Mouse (Mus musculus): ENCODE measurements around the gene Iqch. TPM values are rescaled to one million over a fixed set of nuclear protein-coding genes. Genes with fewer than 3 reads are reported as not detected.
A peak's percentile ranks its signal among the peaks of the same experiment; 100 is the strongest.

The Iqch gene
- total RNA-seq (2021): under 1 TPM in 1 of 2 experiments, not detected in 1; 0.10 TPM
- long read RNA-seq, experiment 1: 0 reads
- long read RNA-seq, experiment 2, partial matches to known transcripts: 0 of 3 reads
- long read RNA-seq, experiment 2, other reads (novel, unspliced or antisense): 3 of 3 reads

DNA sequence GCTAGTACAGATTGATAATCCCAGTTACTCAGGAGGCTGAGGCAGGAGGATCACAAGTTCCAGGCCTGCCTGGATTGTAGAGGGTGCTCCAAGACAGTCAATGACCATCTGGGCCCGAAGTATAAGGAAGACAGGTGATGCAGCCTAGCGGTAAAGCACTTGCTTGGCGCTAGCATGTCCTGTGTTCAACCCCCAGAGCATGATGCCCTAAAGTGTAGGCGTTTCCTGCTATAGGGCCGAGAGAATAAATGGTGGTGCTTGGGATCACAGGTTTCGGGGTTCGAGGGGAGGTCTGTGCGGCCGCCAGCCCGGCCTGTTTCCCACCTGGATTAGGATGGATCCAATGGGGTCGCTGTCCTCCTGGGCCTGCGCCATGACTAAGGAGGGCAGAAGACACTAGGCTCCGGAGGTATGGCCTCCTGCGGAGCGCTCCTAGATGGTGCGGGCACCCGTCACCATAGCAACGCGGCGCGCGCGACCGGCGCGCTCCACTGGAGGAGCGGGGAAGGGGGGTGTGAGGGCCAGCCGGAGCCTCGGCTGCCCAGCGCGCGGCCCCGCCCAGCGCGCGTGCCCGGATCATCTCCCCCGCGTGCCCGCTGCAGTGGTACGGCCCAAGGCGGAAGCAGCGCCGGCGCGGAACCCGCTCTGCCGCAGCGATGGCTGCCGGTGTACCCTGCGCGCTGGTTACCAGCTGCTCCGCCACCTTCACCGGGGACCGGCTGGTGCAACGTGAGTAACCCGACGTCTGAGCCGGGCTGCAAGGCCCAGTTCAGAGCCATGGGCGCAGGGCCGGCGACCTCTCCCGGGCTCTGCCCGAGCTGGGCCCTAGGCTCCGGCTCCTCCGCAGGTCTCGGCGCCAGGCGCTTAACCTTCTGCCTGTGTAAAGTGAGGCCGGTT is at the start of gene Iqch, which contains the start of gene Aagab:
TSS of gene Iqch (minus strand) at position 451 of the 897 bp plus-strand sequence.
TSS of gene Aagab (plus strand) at position 618 of the 897 bp plus-strand sequence.
- peak; percentile 97 to 99 for DNase-seq (ENCODE audit: low spot score in 2 of 2)
- peak within 1 kb of the TSS; percentile 100 for H3K4me3 ChIP-seq
- peak; percentile 20 for TF ChIP-seq CTCF (conservative IDR thresholded peaks at IDR 0.05)
- peak within 1 kb of the TSS; percentile 96 for H3K27ac ChIP-seq

GRCm38 (mm10) chr9:63651594-63651993 is 49.3 kb upstream of the Iqch start:
- peak overlapping the region; percentile 81 for H3K27ac ChIP-seq
- H3K4me3 ChIP-seq: no peak overlapping the region
- no peak for TF ChIP-seq CTCF (conservative IDR thresholded peaks at IDR 0.05)
- no peak for DNase-seq (ENCODE audit: low spot score in 2 of 2)

DNA sequence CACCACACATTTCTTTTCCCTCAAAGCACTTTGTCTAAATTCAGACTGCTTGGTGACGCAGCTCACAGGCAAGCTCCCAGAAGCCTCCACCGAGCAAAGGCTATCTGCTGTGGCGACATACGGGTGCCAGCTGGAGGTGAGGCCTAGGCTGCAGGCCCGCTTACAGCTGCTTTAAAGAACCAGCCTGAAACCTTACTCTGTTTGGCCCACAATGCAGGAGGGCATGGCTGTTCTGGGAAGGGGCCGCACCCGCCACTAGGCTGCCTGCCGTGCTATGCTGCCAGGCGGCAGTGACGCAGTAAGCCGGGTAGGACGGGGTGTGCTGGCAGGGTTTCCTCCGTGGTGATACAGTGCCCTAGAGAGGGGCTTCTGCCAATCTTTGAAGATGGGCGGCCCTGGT is 48.6 kb upstream of the Iqch start:
- TF ChIP-seq CTCF (conservative IDR thresholded peaks at IDR 0.05): no peak; the same call in 1 of the 2 replicates
- peak; percentile 32 to 42 for DNase-seq (ENCODE audit: low spot score in 2 of 2)
- peak overlapping the region; percentile 81 for H3K27ac ChIP-seq

DNA sequence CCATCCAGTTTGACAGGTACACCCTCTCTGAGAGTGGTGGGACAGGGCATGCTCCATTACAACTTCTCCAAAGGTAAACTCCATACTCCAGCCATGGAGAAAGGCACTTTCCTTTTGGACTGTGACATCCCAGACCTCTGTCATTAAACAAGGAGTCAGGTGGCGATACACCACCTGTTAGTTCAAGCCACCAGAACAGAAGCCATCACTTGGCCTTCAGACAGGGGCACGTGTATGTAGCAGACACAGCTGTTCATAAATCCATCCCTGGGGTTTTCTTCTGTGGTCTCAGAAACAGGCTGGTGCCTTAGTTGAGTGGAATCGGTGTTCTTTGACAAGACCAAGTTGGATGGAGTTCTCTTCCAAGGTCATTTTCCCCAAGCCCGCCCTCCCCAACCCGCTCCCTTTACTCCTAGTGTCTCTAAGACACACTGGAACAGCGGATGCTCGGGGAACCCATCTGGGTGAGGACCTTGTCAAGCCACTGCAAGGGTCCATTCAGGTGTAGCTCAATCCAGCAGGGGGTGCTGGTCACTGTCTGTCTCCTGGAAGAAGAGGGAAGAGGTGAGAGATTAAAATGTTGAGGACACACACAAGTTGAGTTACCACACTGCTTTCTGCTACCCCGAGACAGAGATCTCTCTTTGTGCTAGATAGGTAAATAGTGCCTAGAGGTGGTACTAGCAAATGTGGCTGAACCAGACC is 47.7 kb upstream of the Iqch start:
- Histone ChIP-seq H3K27ac (peak overlapping the region; percentile 81), H3K4me3 (no peak overlapping the region)
- no peak for DNase-seq (ENCODE audit: low spot score in 2 of 2)
- TF ChIP-seq CTCF (conservative IDR thresholded peaks at IDR 0.05): peak; percentile 67

More for the DNA sequence above, 48.6 kb upstream of the Iqch start:
- H3K4me3 ChIP-seq: no peak overlapping the region

GRCm38 (mm10) chr9:63648520-63648918 is 46.2 kb upstream of the Iqch start:
- no peak for DNase-seq (ENCODE audit: low spot score in 2 of 2)
- peak; percentile 31 for TF ChIP-seq CTCF (conservative IDR thresholded peaks at IDR 0.05)
- H3K27ac ChIP-seq: peak overlapping the region; percentile 81

GRCm38 (mm10) chr9:63647581-63648519 is 45.6 kb upstream of the Iqch start:
- no peak for DNase-seq (ENCODE audit: low spot score in 2 of 2)
- H3K27ac ChIP-seq: peak overlapping the region; percentile 81
- no peak; the same call in 1 of the 2 replicates for TF ChIP-seq CTCF (conservative IDR thresholded peaks at IDR 0.05)
- no peak overlapping the region for H3K4me3 ChIP-seq

More at GRCm38 (mm10) chr9:63648520-63648918, 46.2 kb upstream of the Iqch start:
- H3K4me3 ChIP-seq: no peak overlapping the region

DNA sequence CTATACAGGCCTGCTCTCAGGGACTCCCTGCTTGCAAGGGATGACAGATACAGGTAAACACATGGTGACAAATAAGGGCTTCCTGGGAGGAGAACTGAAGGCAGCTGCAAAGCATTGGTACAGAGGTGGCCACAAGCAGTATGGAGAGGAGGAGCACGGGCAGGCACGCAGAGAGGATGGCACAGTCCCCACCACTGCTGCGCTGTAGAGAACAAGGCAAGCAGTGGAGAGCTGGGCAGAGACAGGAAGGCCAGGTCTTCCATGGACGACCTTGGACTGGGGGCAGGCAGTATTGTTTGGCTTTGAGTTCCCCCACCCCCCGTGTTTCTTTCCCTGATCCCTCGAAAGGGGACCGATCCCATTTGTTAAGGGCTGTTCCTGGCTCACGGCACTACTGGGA is 42.8 kb upstream of the Iqch start:
- no peak overlapping the region for H3K4me3 ChIP-seq
- no peak for TF ChIP-seq CTCF (conservative IDR thresholded peaks at IDR 0.05)
- DNase-seq (ENCODE audit: low spot score in 2 of 2): no peak
- peak overlapping the region; percentile 39 for H3K27ac ChIP-seq

DNA sequence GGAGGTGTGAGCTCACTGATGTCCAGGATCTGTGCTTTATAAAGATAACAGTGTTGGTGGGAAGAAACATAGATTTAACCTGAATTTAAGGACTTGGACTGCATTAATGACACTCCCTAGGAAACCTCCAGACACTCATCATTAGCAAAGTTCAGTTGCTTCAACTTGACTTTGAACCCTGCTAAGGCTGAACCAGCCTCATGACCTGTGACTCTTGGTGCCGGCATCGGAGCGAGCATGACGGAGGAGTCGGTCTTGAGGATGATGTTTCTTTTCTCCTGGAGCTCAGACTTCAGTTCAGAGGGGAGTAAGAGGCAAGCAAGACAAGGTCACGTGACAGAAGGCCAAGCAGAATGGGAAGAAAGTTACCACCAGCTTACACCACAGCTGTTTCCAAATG is 41.7 kb upstream of the Iqch start:
- no peak for TF ChIP-seq CTCF (conservative IDR thresholded peaks at IDR 0.05)
- Histone ChIP-seq H3K4me3 (no peak overlapping the region), H3K27ac (no peak overlapping the region)
- no peak for DNase-seq (ENCODE audit: low spot score in 2 of 2)

GRCm38 (mm10) chr9:63641983-63642646 is 39.8 kb upstream of the Iqch start:
- Histone ChIP-seq H3K4me3 (no peak overlapping the region), H3K27ac (peak overlapping the region; percentile 86)
- TF ChIP-seq CTCF (conservative IDR thresholded peaks at IDR 0.05): no peak
- peak in 1 of 2 experiments; percentile 46 for DNase-seq (ENCODE audit: low spot score in 2 of 2)

GRCm38 (mm10) chr9:63636113-63636512 is 33.8 kb upstream of the Iqch start:
- peak overlapping the region; percentile 39; the same call in 1 of the 2 replicates for H3K27ac ChIP-seq
- DNase-seq (ENCODE audit: low spot score in 2 of 2): no peak
- TF ChIP-seq CTCF (conservative IDR thresholded peaks at IDR 0.05): no peak
- no peak overlapping the region for H3K4me3 ChIP-seq

DNA sequence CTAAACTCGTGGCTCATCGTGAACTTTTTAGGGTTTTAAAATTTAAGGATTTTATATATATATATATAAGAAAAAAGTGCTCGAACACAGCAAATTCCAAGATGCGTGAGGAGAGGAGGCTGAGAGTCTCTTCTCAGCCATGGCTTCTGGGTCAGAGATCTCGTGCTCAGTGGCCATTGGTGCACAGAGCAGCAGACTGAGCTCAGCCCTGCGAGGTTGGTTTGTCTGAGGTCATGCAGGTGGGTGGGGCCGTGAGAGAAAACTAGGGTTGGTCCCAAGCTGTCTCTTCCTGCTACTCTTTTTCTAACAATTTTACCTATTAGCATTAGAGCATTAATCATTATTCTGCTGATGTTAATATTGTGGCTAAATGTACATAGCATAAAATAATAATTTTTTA is 31.0 kb upstream of the Iqch start:
- no peak for DNase-seq (ENCODE audit: low spot score in 2 of 2)
- no peak overlapping the region for H3K4me3 ChIP-seq
- peak overlapping the region; percentile 84 for H3K27ac ChIP-seq
- TF ChIP-seq CTCF (conservative IDR thresholded peaks at IDR 0.05): no peak

Measured in layer of hippocampus, adult 2 months (tissue).